Mouse (Mus musculus) spleen, embryonic (tissue): ENCODE data around the gene Susd4.

Experiments
- CTCF ChIA-PET: fragments of 350-600 bp; sonication (Branson Sonifier 250); formaldehyde crosslinking; loops from one replicate; lab custom pipeline; 2022; lab: Charles Lee

Gene Susd4

GRCm38 (mm10) chr1:182852158-182852557 lies 88.5 kb downstream of the Susd4 start:
- CTCF ChIA-PET = no interaction called here

GRCm38 (mm10) chr1:182856636-182857035 lies 93.0 kb downstream of the Susd4 start:
- CTCF ChIA-PET = no interaction called here

- CTCF ChIA-PET = no interaction called here
Measured at GRCm38 (mm10) chr1:182861671-182862358, 98.2 kb downstream of the Susd4 start.

- CTCF ChIA-PET = no interaction called here
Measured at GRCm38 (mm10) chr1:182863396-182863795, 99.7 kb downstream of the Susd4 start.

DNA sequence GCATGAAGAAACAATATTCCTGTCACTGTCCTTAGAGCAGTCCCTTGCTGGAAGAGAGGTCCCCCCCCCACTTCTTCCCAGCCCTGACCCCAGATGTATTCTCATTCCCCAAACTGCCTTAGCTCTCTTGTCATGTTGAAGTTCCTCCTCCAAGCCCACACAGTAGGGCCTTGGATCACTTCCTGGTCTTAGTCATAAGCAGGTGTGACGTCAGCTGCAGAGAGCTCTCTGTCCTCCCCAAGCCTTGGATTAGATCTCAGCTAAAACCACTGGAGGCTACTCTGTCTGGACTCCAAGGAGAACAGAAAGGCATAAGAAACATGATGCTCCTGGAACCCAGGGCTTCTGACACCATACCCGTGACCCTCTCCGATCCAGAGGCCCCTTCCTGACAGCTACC lies 104.2 kb downstream of the Susd4 start:
- CTCF ChIA-PET = no interaction called here

- CTCF ChIA-PET = no interaction called here
Measured at GRCm38 (mm10) chr1:182868432-182869113, 104.9 kb downstream of the Susd4 start.

GRCm38 (mm10) chr1:182869114-182869456 lies 105.4 kb downstream of the Susd4 start:
- CTCF ChIA-PET = no interaction called here

DNA sequence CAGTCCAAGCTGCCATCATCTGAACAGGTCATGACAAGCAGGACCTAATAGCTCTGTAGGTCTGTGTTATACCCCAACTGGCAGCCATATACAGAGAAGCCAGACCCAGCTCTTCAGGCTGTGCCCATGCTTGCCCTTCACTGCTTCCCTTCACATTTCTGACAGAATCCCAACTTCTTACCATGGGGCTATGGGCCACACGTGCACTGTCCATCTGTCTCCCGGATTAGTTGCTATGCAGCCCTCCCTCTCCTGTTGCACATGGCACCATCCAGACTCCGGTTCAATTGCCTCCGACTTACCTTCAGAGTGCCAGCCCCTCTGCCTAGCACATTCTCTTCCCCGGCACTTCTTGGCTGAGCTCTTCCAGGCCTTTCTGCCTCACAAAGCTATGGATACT lies 114.5 kb downstream of the Susd4 start:
- CTCF ChIA-PET = no interaction called here

DNA sequence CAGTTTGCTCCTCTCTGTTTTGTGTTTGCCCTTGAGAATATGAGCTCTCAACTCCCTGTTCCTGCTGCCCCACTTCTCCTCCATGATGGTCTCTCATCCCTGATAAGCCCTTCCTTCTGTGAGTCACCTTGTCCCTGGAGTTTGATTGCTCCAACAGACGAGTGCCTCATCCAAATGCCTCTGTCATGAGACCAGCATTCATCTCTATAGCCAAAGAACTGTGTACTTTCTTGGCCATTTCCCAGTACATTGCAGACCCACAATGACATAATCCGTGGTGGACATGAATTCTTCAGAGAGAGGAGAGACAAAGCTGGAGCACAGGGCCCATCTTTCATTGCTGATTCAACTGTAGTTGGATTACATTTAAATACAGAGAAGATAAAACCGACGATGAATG lies 115.1 kb downstream of the Susd4 start:
- CTCF ChIA-PET = no interaction called here

DNA sequence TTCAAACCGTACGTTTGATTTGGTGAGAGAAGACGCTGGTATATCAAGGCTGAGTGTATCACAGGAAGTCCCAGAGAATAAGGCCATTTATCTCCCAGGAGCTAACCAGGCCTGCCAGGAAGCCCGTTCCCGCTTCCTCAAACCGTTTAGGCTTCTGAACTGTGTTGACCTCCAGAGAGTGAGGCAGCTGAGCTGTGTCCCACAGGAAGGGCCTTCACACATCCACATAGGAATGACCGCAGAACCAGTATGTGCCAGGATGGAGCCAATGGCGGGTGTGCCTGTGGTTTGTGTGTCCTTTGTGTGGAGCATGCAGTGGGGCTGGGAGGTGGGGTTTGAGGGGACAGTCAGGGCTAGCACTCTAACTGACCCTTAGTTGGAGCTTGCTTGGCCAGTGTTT lies 117.6 kb downstream of the Susd4 start:
- CTCF ChIA-PET = no interaction called here

GRCm38 (mm10) chr1:182882611-182883010 lies 119.0 kb downstream of the Susd4 start:
- CTCF ChIA-PET = no interaction called here

- CTCF ChIA-PET = no interaction called here
Measured at GRCm38 (mm10) chr1:182895698-182896097, 132.0 kb downstream of the Susd4 start.

DNA sequence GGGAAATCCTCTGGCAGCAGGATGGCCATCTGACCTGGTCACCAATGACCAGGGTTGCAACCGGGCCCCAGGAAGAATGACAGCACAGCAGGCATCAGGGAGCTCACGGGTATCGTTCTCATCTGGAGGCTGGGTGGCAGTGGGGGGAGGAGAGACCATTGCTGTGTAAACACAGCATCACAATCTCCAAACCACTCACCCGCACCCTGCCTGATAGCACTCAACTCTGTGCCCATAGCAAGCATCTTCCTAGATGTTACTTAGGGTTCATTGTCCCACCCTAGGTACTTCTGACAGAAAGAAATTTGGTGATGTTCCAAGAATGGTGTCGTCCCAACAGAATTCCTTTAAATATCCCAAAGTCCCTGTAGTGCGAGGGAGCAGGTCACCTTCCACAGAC lies 133.4 kb downstream of the Susd4 start:
- CTCF ChIA-PET = no interaction called here

GRCm38 (mm10) chr1:182897506-182898138 lies 134.0 kb downstream of the Susd4 start:
- CTCF ChIA-PET = no interaction called here

DNA sequence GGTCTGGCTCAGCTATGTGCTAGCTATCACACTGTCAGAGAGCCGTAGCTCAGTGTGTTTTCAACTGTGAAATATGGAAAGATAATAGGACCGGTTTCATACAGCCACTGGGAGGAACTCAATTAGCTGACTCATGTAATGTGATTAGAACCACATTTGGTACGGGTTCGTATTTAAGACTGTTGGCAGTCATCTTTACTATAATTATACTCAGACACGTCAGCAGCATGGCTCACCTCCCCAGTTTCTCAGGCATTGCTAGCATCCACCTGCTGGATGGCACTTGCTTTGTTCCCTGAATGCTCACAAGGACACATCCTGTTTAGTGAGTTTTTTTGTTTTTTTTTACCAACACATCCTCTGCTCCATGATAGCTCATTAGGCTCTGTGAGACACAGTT lies 138.4 kb downstream of the Susd4 start:
- CTCF ChIA-PET = no interaction called here

DNA sequence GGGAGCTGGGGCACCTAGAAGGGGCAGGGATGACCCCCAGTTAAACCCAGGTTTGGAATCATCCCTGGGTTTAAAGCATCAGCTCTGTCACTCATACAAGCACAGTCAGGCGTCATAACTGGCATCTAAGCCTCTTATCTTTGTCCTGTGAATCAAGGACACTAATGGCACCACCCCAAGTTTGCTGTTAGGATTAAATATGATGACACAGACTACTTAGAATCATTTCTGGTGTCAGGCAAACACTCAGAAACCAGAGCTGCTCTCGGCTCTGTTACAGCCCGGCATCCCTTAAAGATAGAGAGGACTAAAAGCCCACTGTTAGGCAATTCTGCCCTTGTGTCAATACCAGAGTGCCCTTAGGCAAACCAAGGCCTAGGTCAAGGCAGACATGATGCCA lies 139.2 kb downstream of the Susd4 start:
- CTCF ChIA-PET = no interaction called here

GRCm38 (mm10) chr1:182905669-182906068 lies 142.0 kb downstream of the Susd4 start:
- CTCF ChIA-PET = no interaction called here

GRCm38 (mm10) chr1:182908050-182909036 lies 144.7 kb downstream of the Susd4 start:
- CTCF ChIA-PET = no interaction called here

GRCm38 (mm10) chr1:182909066-182909465 lies 145.4 kb downstream of the Susd4 start:
- CTCF ChIA-PET = no interaction called here

- CTCF ChIA-PET = no interaction called here
Measured at GRCm38 (mm10) chr1:182909596-182909995, 145.9 kb downstream of the Susd4 start.

- CTCF ChIA-PET = no interaction called here
Measured at GRCm38 (mm10) chr1:182912591-182912990, 148.9 kb downstream of the Susd4 start.
